Mouse (Mus musculus): ENCODE data around the gene 4930519G04Rik. TPM values are rescaled to one million over a fixed set of nuclear protein-coding genes. Genes with fewer than 3 reads are reported as not detected.
A peak's percentile ranks its signal among the peaks of the same experiment; 100 is the strongest.

The 4930519G04Rik gene
- polyA plus RNA-seq, 2 experiments, result not detected

DNA sequence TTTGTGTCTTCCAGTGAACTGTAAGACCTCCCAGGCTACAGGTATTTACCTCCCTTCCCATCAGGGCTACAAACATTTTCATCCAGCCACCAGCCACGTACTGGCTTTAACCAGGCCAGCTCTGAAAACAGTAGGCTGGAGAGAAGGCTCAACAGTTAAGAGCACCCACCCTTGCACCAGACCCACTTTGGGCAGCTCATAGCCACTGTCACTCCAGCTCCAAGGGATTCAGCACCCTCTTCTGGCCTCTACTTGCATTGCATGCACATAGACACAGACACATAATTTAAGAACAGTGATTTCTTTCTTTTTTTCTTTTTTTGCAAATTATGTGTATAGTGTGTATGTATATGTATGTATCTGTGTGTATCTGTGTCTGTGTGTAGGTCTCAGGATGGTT, 48.9 kb downstream of the 4930519G04Rik start:
- H3K9ac ChIP-seq (replicated peaks), result no peak overlapping the region
- 22% methylated on average over 1 of the region's 1 CpGs for WGBS (ENCODE audit: insufficient replicate concordance)
- no peak overlapping the region for H3K4me2 ChIP-seq (ENCODE audit: low read depth)
- no peak overlapping the region for H3K27ac ChIP-seq
- no peak for DNase-seq (ENCODE audit: low read depth in 3 of 3, low spot score in 3 of 3)
- H3K27me3 ChIP-seq (ENCODE audit: control insufficient read depth, insufficient read depth, low read length), result no peaks in the 10 kb centered on the region; the same call in 1 of the 2 replicates
- TF ChIP-seq EP300 (IDR thresholded peaks at IDR 0.05; ENCODE audit: low read depth), result no peak
- peak; percentile 77 for TF ChIP-seq CTCF (IDR thresholded peaks at IDR 0.05; ENCODE audit: low read depth)
- H3K4me3 ChIP-seq (ENCODE audit: insufficient read depth in 1 of 2, low read depth in 2 of 2, low read length in 2 of 2), result no peak overlapping the region
- no peaks in the 10 kb centered on the region for H3K4me1 ChIP-seq (replicated peaks; ENCODE audit: control insufficient read depth in 2 of 2, insufficient read depth in 2 of 2, low read length in 1 of 2)
- H3K36me3 ChIP-seq (replicated peaks; ENCODE audit: control insufficient read depth, insufficient read depth, low read depth), result no peaks in the 10 kb centered on the region
- no peak for ATAC-seq (ENCODE audit: insufficient read depth)
- no peaks in the 10 kb centered on the region for H3K9me3 ChIP-seq (ENCODE audit: control insufficient read depth, low read length)

DNA sequence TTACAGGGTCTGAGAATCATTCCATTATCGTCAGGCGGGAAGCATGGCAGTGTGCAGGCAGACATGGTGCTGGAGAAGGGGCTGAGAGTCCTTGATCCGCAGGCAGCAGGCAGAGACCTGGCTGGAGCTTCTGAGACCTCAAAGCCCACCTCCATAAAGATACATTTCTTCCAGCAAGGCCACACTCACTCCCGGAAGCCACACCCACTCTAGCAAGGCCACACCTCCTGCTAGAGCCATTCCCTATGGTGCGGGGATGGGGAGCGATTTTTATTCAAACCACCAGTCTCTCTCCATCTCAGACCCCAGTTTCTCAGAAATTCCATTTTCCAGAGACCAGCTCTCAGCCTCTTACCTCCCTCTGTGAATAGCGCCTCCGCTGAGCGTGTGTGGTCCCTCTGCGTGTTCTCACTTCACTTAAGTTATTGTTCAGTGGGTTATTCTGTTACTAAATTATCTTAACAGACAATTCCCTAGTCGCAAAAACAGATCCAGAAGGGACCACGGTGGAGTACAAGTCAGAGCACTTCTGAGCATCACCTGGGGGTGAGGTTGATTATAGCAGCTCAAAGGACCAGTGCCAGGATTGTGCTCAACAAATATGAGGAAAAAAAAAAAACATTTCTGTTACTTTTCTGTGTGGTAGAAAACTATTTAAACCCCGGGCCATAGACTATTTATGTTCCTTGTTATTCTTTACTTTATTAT, 55.3 kb downstream of the 4930519G04Rik start:
- no peaks in the 10 kb centered on the region for H3K9me3 ChIP-seq (ENCODE audit: control insufficient read depth, low read length)
- TF ChIP-seq CTCF (IDR thresholded peaks at IDR 0.05; ENCODE audit: low read depth) (no peak), EP300 (IDR thresholded peaks at IDR 0.05; ENCODE audit: low read depth) (no peak)
- DNase-seq (ENCODE audit: low read depth in 3 of 3, low spot score in 3 of 3) (no peak), ATAC-seq (ENCODE audit: insufficient read depth) (no peak)
- 56% methylated on average over 13 of the region's 13 CpGs for WGBS (ENCODE audit: insufficient replicate concordance)
- H3K9ac ChIP-seq (replicated peaks), result no peak overlapping the region
- H3K4me1 ChIP-seq (replicated peaks; ENCODE audit: control insufficient read depth in 2 of 2, insufficient read depth in 2 of 2, low read length in 1 of 2), result no peaks in the 10 kb centered on the region
- H3K36me3 ChIP-seq (replicated peaks; ENCODE audit: control insufficient read depth, insufficient read depth, low read depth), result no peaks in the 10 kb centered on the region
- no peak overlapping the region for H3K27ac ChIP-seq
- H3K4me3 ChIP-seq (ENCODE audit: insufficient read depth in 1 of 2, low read depth in 2 of 2, low read length in 2 of 2), result no peak overlapping the region
- no peak overlapping the region for H3K4me2 ChIP-seq (ENCODE audit: low read depth)
- no peaks in the 10 kb centered on the region for H3K27me3 ChIP-seq (ENCODE audit: control insufficient read depth, insufficient read depth, low read length)

DNA sequence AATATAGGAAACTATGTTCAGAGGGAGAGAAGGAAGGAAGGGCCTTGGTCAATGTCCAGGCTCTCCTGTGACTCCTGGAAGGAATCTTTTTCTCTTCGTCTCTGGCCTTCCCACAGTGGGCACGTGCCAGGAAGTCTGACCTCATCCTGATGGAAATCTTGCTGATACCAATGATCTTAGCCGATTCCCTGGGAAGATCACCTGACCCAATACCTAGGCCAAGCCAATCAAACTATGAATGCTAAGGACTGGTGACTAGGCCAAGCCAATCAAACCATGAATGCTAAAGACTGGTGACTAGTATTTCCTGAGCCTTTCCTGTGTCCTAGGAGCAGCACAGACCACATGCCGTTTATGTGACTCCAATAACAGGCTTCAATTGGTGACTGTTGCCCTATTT, 60.2 kb downstream of the 4930519G04Rik start:
- no peaks in the 10 kb centered on the region for H3K9me3 ChIP-seq (ENCODE audit: control insufficient read depth, low read length)
- H3K27me3 ChIP-seq (ENCODE audit: control insufficient read depth, insufficient read depth, low read length), result no peaks in the 10 kb centered on the region
- TF ChIP-seq CTCF (IDR thresholded peaks at IDR 0.05; ENCODE audit: low read depth) (no peak), EP300 (IDR thresholded peaks at IDR 0.05; ENCODE audit: low read depth) (no peak)
- ATAC-seq (ENCODE audit: insufficient read depth), result no peak
- H3K9ac ChIP-seq (replicated peaks), result no peak overlapping the region
- H3K27ac ChIP-seq, result no peak overlapping the region
- H3K36me3 ChIP-seq (replicated peaks; ENCODE audit: control insufficient read depth, insufficient read depth, low read depth), result no peaks in the 10 kb centered on the region
- no peak overlapping the region for H3K4me2 ChIP-seq (ENCODE audit: low read depth)
- no peak overlapping the region for H3K4me3 ChIP-seq (ENCODE audit: insufficient read depth in 1 of 2, low read depth in 2 of 2, low read length in 2 of 2)
- H3K4me1 ChIP-seq (replicated peaks; ENCODE audit: control insufficient read depth in 2 of 2, insufficient read depth in 2 of 2, low read length in 1 of 2), result no peaks in the 10 kb centered on the region
- no peak for DNase-seq (ENCODE audit: low read depth in 3 of 3, low spot score in 3 of 3)
- 41% methylated on average over 4 of the region's 4 CpGs for WGBS (ENCODE audit: insufficient replicate concordance)

DNA sequence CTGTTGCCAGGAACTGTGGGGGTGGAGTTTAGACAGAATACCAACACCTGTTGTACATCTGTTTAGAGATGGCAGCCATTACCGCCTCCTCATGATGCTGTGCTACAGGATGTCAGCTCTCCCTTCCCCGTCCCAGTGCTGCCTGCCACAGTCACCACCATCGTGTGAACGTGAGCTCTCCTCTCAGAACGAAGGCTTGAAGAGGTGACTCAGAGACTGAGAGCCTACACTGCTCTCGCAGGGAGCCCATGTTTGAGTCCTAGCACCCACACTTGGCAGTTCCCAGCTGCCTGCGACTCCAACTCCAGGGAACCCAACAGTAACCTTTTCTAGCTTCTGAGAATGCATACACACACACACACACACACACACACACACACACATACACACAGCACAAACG, 61.4 kb downstream of the 4930519G04Rik start:
- no peak overlapping the region for H3K4me3 ChIP-seq (ENCODE audit: insufficient read depth in 1 of 2, low read depth in 2 of 2, low read length in 2 of 2)
- H3K27ac ChIP-seq, result no peak overlapping the region
- no peaks in the 10 kb centered on the region for H3K27me3 ChIP-seq (ENCODE audit: control insufficient read depth, insufficient read depth, low read length)
- H3K9me3 ChIP-seq (ENCODE audit: control insufficient read depth, low read length), result no peaks in the 10 kb centered on the region
- TF ChIP-seq CTCF (IDR thresholded peaks at IDR 0.05; ENCODE audit: low read depth) (no peak), EP300 (IDR thresholded peaks at IDR 0.05; ENCODE audit: low read depth) (no peak)
- DNase-seq (ENCODE audit: low read depth in 3 of 3, low spot score in 3 of 3) (no peak), ATAC-seq (ENCODE audit: insufficient read depth) (no peak)
- H3K9ac ChIP-seq (replicated peaks), result no peak overlapping the region
- H3K4me1 ChIP-seq (replicated peaks; ENCODE audit: control insufficient read depth in 2 of 2, insufficient read depth in 2 of 2, low read length in 1 of 2), result no peaks in the 10 kb centered on the region
- WGBS (ENCODE audit: insufficient replicate concordance), result 69% methylated on average over 8 of the region's 8 CpGs
- H3K36me3 ChIP-seq (replicated peaks; ENCODE audit: control insufficient read depth, insufficient read depth, low read depth), result no peaks in the 10 kb centered on the region
- no peak overlapping the region for H3K4me2 ChIP-seq (ENCODE audit: low read depth)

DNA sequence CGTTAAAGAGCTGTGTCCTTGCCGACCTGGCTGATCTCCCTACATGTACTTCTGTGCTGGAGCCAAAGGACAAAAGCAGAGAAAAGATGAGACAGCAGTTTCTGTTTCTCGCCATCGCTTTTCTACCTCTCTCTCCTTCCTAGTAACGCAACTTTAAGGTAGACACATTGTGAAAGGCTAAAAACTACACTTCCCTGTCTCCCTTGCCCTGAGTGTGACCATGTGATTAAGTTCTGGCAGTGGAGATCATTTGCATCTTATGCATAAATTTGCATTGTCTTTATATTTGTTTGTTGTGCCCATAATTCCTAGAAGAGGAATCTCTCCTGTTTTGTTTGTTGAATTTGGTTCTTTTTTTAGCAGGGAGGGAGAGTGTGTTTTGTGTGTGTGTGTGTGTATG, 62.4 kb downstream of the 4930519G04Rik start:
- Histone ChIP-seq H3K9ac (replicated peaks) (no peak overlapping the region), H3K27me3 (ENCODE audit: control insufficient read depth, insufficient read depth, low read length) (no peaks in the 10 kb centered on the region), H3K36me3 (replicated peaks; ENCODE audit: control insufficient read depth, insufficient read depth, low read depth) (no peaks in the 10 kb centered on the region), H3K4me2 (ENCODE audit: low read depth) (no peak overlapping the region), H3K4me1 (replicated peaks; ENCODE audit: control insufficient read depth in 2 of 2, insufficient read depth in 2 of 2, low read length in 1 of 2) (no peaks in the 10 kb centered on the region), H3K27ac (no peak overlapping the region), H3K9me3 (ENCODE audit: control insufficient read depth, low read length) (no peaks in the 10 kb centered on the region), H3K4me3 (ENCODE audit: insufficient read depth in 1 of 2, low read depth in 2 of 2, low read length in 2 of 2) (no peak overlapping the region)
- 57% methylated on average over 5 of the region's 5 CpGs for WGBS (ENCODE audit: insufficient replicate concordance)
- ATAC-seq (ENCODE audit: insufficient read depth) (no peak), DNase-seq (ENCODE audit: low read depth in 3 of 3, low spot score in 3 of 3) (no peak)
- no peak for TF ChIP-seq EP300 (IDR thresholded peaks at IDR 0.05; ENCODE audit: low read depth)
- TF ChIP-seq CTCF (IDR thresholded peaks at IDR 0.05; ENCODE audit: low read depth), result no peak
